Mouse (Mus musculus): ENCODE data around the gene Kif12.

DNA sequence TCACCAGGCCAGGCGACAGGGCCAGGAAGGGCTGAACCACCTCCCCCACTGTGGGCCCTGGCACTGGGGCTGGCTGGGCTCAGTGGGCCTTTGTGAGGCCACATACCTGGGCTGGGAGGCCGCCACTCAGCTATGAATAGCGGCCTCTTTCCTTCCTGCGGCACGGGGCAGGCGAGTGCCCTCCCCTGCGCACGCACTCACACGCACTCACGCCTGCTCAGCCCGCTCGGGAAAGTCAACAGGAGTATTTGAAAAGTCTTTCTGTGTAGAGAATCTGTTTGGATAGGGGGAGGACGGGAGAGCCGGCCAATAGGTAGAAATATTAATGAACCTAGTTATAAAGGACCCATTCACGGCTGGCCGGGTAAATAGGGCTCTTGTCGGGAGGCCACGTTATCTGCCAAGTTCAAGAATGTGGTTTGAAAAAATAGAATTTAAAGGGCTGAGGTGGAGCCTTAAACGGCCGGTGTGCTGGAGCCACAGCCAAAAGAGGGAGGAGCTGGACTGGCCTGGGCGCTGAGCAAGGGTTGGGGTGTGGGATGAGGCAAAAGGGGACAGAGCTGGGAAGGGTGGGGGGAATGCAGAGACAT is 14.4 kb upstream of the Kif12 start:
- no peak for TF ChIP-seq CTCF (IDR thresholded peaks at IDR 0.05; ENCODE audit: borderline replicate concordance, insufficient read depth, low read length)
- TF ChIP-seq POLR2A (IDR thresholded peaks at IDR 0.05; ENCODE audit: low read depth, low read length) = no peak
